Mouse (Mus musculus) spleen, postnatal 36 days (tissue): ENCODE measurements around the gene Dtd1.

Source experiments
- DNase-seq, 2 experiments: peaks; one replicate each; pipeline ENCODE4 v3.0.0; 2022; ENCODE audit warnings: low spot score in 2 of 2, mixed read lengths in 1 of 2

Gene Dtd1

GRCm38 (mm10) chr2:144640101-144640500 is 40.4 kb downstream of the Dtd1 start:
- DNase-seq = no peak

DNA sequence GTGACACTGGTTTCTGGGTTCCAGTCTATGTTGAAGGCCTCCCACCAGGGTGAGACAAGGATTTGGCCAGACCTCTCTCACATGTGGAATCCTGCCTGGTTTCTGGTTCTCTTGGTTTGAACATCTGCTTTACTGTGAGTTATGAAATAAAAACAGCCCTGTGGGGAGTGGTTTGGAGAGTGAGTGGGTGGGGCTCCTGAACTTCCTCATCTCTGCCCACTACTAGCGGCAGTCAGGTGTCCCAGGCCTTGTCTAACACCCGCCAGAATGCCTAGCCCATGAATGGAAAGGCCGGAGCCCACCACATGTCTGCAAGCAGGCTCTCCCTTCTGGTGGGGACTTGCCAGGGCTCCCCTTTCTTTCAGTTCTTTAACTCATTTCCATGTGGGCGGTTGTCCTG is 42.3 kb downstream of the Dtd1 start:
- peak; percentile 11 to 30 for DNase-seq

DNA sequence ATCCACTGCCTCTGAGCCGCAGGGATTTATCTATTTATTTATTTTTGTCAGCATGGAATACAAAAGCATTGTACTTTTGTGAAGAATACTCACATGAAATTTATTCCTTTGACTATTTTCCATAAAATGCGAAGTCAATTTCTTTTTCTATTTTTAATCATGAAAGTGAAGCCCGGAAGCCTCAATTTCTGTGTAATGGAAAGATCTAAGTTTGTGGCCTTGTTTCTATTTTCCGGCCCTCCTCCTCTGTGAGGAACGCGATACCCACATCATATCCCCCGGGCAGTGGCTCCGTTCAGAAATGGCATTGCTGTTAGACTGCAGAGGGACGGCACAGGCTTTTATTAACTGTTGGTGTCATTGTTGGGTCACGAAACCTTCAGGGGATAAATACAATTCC is 46.7 kb downstream of the Dtd1 start:
- no peak for DNase-seq

DNA sequence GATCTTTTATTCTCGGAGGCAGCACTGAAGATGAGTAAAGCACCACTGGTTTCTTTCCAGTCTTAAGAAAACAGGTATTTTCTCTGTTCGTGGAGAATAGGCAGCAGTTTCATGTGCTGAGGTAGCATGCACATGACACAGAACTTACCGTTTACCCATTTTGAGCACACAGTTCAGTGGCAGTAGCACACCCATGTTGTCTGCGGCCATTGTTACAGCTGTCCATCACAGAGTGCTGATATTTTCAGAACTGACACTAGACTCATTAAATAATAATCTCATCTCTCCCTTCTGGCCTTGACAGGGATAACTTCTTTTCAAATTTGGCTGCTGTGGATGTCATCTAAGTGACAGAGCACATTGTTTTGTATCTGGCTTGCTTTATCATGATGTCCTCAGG is 47.5 kb downstream of the Dtd1 start:
- no peak for DNase-seq

- no peak for DNase-seq
Measured at GRCm38 (mm10) chr2:144649960-144650359, 50.3 kb downstream of the Dtd1 start.

DNA sequence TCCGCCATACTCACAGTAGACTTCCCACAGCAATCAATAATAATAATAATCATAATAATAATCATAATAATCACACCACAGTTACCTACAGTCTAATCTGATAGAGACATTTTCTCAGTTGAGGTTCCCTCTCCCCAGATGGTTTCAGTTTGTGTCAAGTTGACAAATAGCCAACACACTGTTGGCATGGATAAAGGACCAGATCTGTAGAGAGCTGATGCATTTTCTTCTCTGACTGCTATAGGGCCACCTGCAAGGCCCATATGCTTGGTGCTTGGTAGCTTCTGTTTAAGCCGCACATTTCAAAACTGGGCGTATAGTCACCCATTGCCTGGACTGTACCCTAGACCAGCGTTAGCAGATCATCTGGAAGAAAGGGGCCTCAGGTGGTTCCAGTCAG is 53.1 kb downstream of the Dtd1 start:
- no peak for DNase-seq

DNA sequence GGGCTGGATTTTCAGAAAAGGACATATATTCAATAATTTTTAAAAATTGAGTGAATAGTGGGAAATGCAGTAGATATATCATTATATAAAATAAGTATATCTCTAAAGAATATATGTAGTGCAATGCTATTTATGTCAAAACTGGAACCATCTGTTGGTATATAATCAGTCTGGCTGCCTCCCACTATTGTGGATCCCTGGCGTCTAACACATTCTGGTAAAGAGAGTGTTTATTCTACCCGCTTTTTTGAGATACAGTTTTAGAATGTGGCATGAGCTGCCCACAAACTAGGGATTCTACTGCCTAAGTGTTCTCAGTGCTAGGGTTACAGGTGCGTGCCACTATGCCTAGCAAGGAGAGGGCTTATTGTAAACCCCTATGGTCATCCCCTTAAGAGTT is 55.6 kb downstream of the Dtd1 start:
- no peak for DNase-seq

DNA sequence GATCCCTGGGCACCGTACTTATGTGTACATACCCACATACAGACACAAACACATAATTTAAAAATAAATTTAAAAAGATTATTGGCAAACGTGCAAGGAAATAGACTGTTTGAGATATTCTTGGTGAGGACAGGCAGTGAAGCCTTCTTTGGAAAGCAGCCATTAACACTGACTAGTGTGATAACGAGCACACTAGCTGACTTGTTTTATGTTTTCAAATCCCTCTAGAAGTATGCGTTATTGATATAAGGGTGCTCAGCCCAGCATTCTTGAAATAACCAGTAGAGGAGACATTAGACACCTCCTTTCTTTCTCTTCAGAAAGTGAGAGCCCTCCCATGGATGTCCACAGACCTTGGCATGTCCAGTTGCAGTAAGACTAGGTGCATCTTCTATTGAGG is 68.8 kb downstream of the Dtd1 start:
- DNase-seq = no peak

- DNase-seq = no peak
Measured at GRCm38 (mm10) chr2:144670289-144670930, 70.7 kb downstream of the Dtd1 start.

DNA sequence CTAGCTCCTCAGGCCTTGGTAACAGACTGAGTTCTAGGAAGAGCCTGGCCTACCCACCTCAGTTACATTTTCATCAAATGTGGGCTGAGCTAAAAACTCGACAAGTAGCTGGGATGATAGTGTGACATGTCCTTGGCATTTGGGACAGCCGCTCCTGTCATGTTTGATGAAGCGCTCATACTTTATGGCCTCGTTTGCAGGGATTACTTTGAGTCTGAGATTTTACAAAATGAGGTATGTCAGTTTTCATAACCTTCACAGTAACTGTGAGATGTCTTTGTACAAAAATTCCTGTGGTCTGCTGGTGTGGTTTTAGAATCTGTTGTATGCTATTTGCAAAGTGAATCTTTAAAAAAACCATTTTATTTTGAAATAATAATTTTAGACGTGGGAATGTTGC is 72.7 kb downstream of the Dtd1 start:
- no peak for DNase-seq

- DNase-seq = no peak
Measured at GRCm38 (mm10) chr2:144676546-144677228, 77.0 kb downstream of the Dtd1 start.

DNA sequence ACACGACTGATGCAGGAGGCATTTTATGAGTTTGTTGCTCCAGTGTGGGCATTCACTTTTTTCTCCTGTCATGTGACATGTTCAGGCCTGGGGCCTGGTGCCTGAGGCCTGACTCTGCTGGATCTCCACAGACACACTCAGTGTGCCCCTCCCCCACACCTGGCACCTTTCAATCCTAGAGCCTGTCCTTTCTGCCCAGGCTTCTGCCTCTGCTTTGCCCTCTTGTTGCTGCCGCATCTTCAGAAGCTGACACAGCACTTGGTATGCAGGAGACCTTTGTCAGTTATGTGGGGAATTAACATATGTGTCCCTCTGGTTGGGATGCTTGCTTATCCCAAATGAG is 77.5 kb downstream of the Dtd1 start:
- no peak for DNase-seq

DNA sequence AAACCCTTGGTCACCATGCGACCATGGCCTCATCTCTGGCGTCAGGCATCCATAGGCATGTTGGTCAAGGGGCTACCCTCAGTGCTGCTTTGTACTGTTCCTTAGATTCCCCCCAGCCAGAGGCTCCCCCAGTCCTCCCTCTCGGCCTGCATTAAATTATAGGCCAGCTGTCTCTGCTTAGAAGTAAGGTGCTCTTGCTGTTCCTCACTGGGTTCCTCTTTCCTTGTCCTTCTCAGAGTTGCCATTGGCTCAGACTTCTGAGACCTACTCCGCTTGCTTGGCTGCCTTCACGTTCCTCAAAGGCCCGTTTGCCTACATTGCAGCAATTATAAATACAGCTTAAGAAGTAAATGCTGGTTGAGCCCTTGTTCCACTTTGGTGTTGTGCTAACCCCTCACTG is 79.1 kb downstream of the Dtd1 start:
- no peak for DNase-seq

DNA sequence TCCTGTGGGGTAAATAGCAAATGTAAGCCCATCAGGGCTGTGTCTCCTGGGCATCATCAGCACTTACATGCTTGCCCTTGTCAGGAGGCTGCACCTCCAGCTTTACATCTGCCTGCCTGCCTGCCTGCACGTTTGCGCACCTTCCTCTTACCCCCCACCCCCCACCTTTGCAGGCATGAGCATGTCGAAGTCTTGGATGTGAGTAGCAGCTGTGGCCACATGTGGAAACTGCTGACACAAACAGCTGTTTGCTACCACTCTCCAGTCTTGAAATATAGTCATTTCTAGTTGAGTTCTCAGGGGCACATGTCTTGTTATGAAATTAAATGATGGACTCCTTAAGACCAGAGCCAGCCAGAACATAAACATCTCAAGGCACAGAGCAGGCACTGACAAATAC is 79.7 kb downstream of the Dtd1 start:
- DNase-seq = no peak

DNA sequence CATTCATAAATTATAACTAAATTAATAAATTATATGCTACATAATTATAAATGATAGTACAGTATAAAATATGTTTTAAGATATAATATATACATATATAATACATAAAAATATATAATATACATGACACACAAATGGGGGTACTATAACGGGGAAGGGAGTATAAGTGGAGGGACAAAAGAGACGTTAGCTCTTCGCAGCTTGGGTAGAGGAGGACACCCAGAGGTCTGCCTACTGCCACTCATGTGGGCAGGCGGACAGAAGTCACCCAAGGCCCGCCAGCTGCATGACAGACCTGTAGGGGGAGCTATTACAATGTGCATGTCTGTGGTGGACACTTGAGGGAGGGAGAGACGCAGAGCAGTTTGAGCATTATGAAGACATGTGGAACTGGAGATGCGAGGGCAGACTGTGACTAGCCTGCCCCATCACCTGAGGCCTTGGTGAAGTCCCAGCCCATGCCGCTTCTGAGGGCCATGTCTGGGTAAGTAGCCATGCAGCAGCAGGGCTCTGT is 92.6 kb downstream of the Dtd1 start:
- no peak for DNase-seq

- no peak for DNase-seq
Measured at GRCm38 (mm10) chr2:144692777-144693176, 93.1 kb downstream of the Dtd1 start.

DNA sequence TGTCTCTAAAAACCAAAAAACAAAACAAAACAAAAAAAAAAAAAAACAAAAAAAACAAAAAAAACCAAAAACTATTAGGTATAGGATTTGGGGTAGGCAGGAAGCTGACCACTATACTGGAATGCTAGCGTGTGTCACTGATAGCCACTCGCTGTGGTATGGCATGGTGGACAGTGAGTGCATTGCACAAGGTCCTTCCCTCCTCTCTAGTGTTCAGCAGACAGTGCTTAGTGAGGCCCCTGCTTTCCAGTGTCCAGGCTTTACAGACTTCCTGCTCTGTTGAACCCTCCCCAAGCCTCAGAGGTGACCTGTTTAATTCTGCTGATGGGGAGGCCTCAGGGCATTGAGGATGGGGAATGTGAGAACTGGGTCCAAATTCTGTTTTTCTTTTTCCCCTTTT is 95.2 kb downstream of the Dtd1 start:
- DNase-seq = no peak

GRCm38 (mm10) chr2:144698046-144698445 is 98.3 kb downstream of the Dtd1 start:
- DNase-seq = no peak

GRCm38 (mm10) chr2:144700608-144701007 is 100.9 kb downstream of the Dtd1 start:
- no peak for DNase-seq

- no peak for DNase-seq
Measured at GRCm38 (mm10) chr2:144701415-144702149, 101.9 kb downstream of the Dtd1 start.

- DNase-seq = no peak
Measured at GRCm38 (mm10) chr2:144709285-144709684, 109.6 kb downstream of the Dtd1 start.

- DNase-seq = no peak
Measured at GRCm38 (mm10) chr2:144709704-144710103, 110.0 kb downstream of the Dtd1 start.

GRCm38 (mm10) chr2:144714596-144714995 is 114.9 kb downstream of the Dtd1 start:
- no peak for DNase-seq
